Mouse (Mus musculus) heart, adult 2 months (tissue): ENCODE measurements around the gene Ccdc167.
A peak's percentile ranks its signal among the peaks of the same experiment; 100 is the strongest.

ENCODE experiments used
- CTCF ChIP-seq: fragments of 200-600 bp; IDR thresholded peaks from 2 replicates; pipeline ENCODE4 v1.8.1; 2022; ENCODE audit warnings: antibody characterized with exemption, mild to moderate bottlenecking, moderate library complexity
- EP300 ChIP-seq: fragments of 200-500 bp; IDR thresholded peaks from 2 replicates; pipeline ENCODE4 v1.6.1; 2011; ENCODE audit warnings: low read depth, low read length, control low read depth; ENCODE audit not compliant: insufficient read depth
- POLR2A ChIP-seq: fragments of 200-500 bp; IDR thresholded peaks from 2 replicates; pipeline ENCODE4 v1.6.1; 2011; ENCODE audit warnings: mild to moderate bottlenecking, low read depth, low read length, control low read depth; ENCODE audit not compliant: insufficient read depth

- TF ChIP-seq EP300 (peak; percentile 72; the same call in 1 of the 2 replicates), CTCF (peak; percentile 82), POLR2A (no peak)
Observed at GRCm38 (mm10) chr17:29704781-29705180, 12.1 kb downstream of the Ccdc167 start.
